ENCODE assay signal across 9 mouse cellular contexts in genomic region chr5:64883906-64884591, GRCm38 (mm10). TPM values are rescaled to one million over a fixed set of nuclear protein-coding genes. Genes with fewer than 3 reads are reported as not detected.
DNase-seq lines count a peak whose midpoint lies in the region; ATAC-seq and TF ChIP-seq lines count a peak whose summit lies in the region.
"Had no signal": no experiment of that assay in that cellular context is flagged by ENCODE, and none has a peak within 500 bp of the region (broad histone marks: within the 10 kb centered on the region; RNA-seq: fewer than 3 reads in every experiment).

No protein-coding gene starts in this region.

- no peak overlapping the region for H3K9ac ChIP-seq in forebrain, embryonic 13.5 days
- H3K9ac ChIP-seq in hindbrain, embryonic 15.5 days = no peak overlapping the region
- H3K9ac ChIP-seq in lung, postnatal 0 days (replicated peaks; ENCODE audit: low read depth) = no peak overlapping the region
- no peak overlapping the region for H3K9ac ChIP-seq in stomach, postnatal 0 days (ENCODE audit: low read length)
- H3K9ac ChIP-seq: neural tube, embryonic 12.5 days had no signal

- H3K36me3 ChIP-seq in forebrain, embryonic 13.5 days (ENCODE audit: poor library complexity, severe bottlenecking) = no peaks in the 10 kb centered on the region
- H3K36me3 ChIP-seq in hindbrain, embryonic 15.5 days = no peaks in the 10 kb centered on the region
- no peaks in the 10 kb centered on the region for H3K36me3 ChIP-seq in lung, postnatal 0 days (ENCODE audit: insufficient read depth, low read length)
- no peaks in the 10 kb centered on the region for H3K36me3 ChIP-seq in stomach, postnatal 0 days (ENCODE audit: control insufficient read depth, insufficient read depth, low read length)
- H3K36me3 ChIP-seq: neural tube, embryonic 12.5 days had no signal

- peak; percentile 24 for DNase-seq in thymus, postnatal 0 days (ENCODE audit: low spot score)
- DNase-seq in thymus, postnatal 36 days = no peak
- peak; percentile 89 for DNase-seq in lung, postnatal 0 days (ENCODE audit: low spot score)
- DNase-seq in stomach, postnatal 0 days (ENCODE audit: low spot score) = no peak
- no peak for DNase-seq in cerebellum, adult 9-10 months
- DNase-seq in layer of hippocampus, postnatal 10 days (ENCODE audit: low spot score in 2 of 2) = no peak

- peak; percentile 44 for ATAC-seq in forebrain, embryonic 13.5 days
- peak; percentile 48; the same call in 1 of the 2 replicates for ATAC-seq in hindbrain, embryonic 15.5 days (ENCODE audit: low FRiP score, low read depth)
- ATAC-seq in lung, postnatal 0 days = peak; percentile 90
- peak; percentile 60 for ATAC-seq in stomach, postnatal 0 days (ENCODE audit: low FRiP score, low TSS enrichment)

- H3K4me3 ChIP-seq in forebrain, embryonic 13.5 days = no peak overlapping the region
- no peak overlapping the region for H3K4me3 ChIP-seq in hindbrain, embryonic 15.5 days
- H3K4me3 ChIP-seq in lung, postnatal 0 days (ENCODE audit: low read depth, low read length) = no peak overlapping the region
- H3K4me3 ChIP-seq in stomach, postnatal 0 days (ENCODE audit: low read depth, low read length) = no peak overlapping the region
- H3K4me3 ChIP-seq: neural tube, embryonic 12.5 days had no signal

- 0 out of 2 replicates have a peak, but pooled peaks have one; percentile 30 for TF ChIP-seq EP300 in lung, postnatal 0 days (IDR thresholded peaks at IDR 0.05)
- TF ChIP-seq EP300 in stomach, postnatal 0 days (optimal IDR thresholded peaks at IDR 0.05) = no peak

- TF ChIP-seq CTCF in lung, postnatal 0 days (IDR thresholded peaks at IDR 0.05) = peak; percentile 54
- peak; percentile 40; the same call in 1 of the 2 replicates for TF ChIP-seq CTCF in stomach, postnatal 0 days (IDR thresholded peaks at IDR 0.05; ENCODE audit: low read depth)

- no peaks in the 10 kb centered on the region for H3K27me3 ChIP-seq in forebrain, embryonic 13.5 days
- H3K27me3 ChIP-seq in hindbrain, embryonic 15.5 days = no peaks in the 10 kb centered on the region
- no peaks in the 10 kb centered on the region for H3K27me3 ChIP-seq in lung, postnatal 0 days (replicated peaks; ENCODE audit: insufficient read depth, low read length)
- no peaks in the 10 kb centered on the region for H3K27me3 ChIP-seq in stomach, postnatal 0 days (ENCODE audit: control insufficient read depth, insufficient read depth, low read length)
- H3K27me3 ChIP-seq: neural tube, embryonic 12.5 days had no signal

- H3K9me3 ChIP-seq in forebrain, embryonic 13.5 days (replicated peaks) = 0 out of 2 replicates have a peak, but pooled peaks cover 5% of the 10 kb centered on the region
- no peaks in the 10 kb centered on the region for H3K9me3 ChIP-seq in hindbrain, embryonic 15.5 days
- 0 out of 2 replicates have a peak, but pooled peaks cover 4% of the 10 kb centered on the region for H3K9me3 ChIP-seq in lung, postnatal 0 days (ENCODE audit: low read length)
- 0 out of 2 replicates have a peak, but pooled peaks cover 3% of the 10 kb centered on the region for H3K9me3 ChIP-seq in stomach, postnatal 0 days (ENCODE audit: control insufficient read depth, low read length)

- H3K27ac ChIP-seq in forebrain, embryonic 13.5 days = no peak overlapping the region
- no peak overlapping the region; the same call in 1 of the 2 replicates for H3K27ac ChIP-seq in hindbrain, embryonic 15.5 days (replicated peaks)
- peak overlapping the region; percentile 17 for H3K27ac ChIP-seq in lung, postnatal 0 days (ENCODE audit: low read length)
- H3K27ac ChIP-seq in stomach, postnatal 0 days (replicated peaks) = peak overlapping the region; percentile 45; the same call in 1 of the 2 replicates
- H3K27ac ChIP-seq: neural tube, embryonic 12.5 days had no signal

- H3K4me2 ChIP-seq in forebrain, embryonic 13.5 days = no peak overlapping the region
- no peak overlapping the region for H3K4me2 ChIP-seq in hindbrain, embryonic 15.5 days
- H3K4me2 ChIP-seq in lung, postnatal 0 days (replicated peaks; ENCODE audit: low read depth, low read length) = peak overlapping the region; percentile 32
- H3K4me2 ChIP-seq in stomach, postnatal 0 days (replicated peaks; ENCODE audit: low read depth) = no peak overlapping the region
- H3K4me2 ChIP-seq: neural tube, embryonic 12.5 days had no signal

- H3K4me1 ChIP-seq in forebrain, embryonic 13.5 days = peaks cover 2% of the 10 kb centered on the region; the same call in 1 of the 2 replicates
- H3K4me1 ChIP-seq in hindbrain, embryonic 15.5 days (replicated peaks) = peaks cover 5% of the 10 kb centered on the region; the same call in 1 of the 2 replicates
- H3K4me1 ChIP-seq in lung, postnatal 0 days (ENCODE audit: insufficient read depth, low read depth, low read length) = no peaks in the 10 kb centered on the region
- H3K4me1 ChIP-seq in stomach, postnatal 0 days (replicated peaks; ENCODE audit: control insufficient read depth, insufficient read depth) = no peaks in the 10 kb centered on the region
- H3K4me1 ChIP-seq: neural tube, embryonic 12.5 days had no signal

- WGBS in forebrain, embryonic 13.5 days = 52% methylated on average over 8 of the region's 8 CpGs
- 69% methylated on average over 8 of the region's 8 CpGs for WGBS in hindbrain, embryonic 15.5 days
- 25% methylated on average over 8 of the region's 8 CpGs for WGBS in lung, postnatal 0 days
- 51% methylated on average over 8 of the region's 8 CpGs for WGBS in stomach, postnatal 0 days

RNA-seq across cellular contexts. Expression of gene Tlr1, which starts 49.3 kb away (rescaled TPM):
- polyA plus RNA-seq in thymus, postnatal 0 days (2015; fragmentation: Nextera tagmentation; extraction: Ambion mirVana) = 1.8 and 2.0 TPM in 2 replicates
- polyA plus RNA-seq in forebrain, embryonic 13.5 days (2015; fragmentation: Nextera tagmentation; extraction: Ambion mirVana) = 0.14 and 0.39 TPM in 2 replicates
- 0.32 and 0.47 TPM in 2 replicates for polyA plus RNA-seq in hindbrain, embryonic 15.5 days (2015; fragmentation: Nextera tagmentation; extraction: Ambion mirVana)
- polyA plus RNA-seq in lung, postnatal 0 days (2015; fragmentation: Nextera tagmentation; extraction: Ambion mirVana) = 0.58 and 0.64 TPM in 2 replicates
- polyA plus RNA-seq in stomach, postnatal 0 days (2015; fragmentation: Nextera tagmentation; extraction: Ambion mirVana) = 0.97 and 1.3 TPM in 2 replicates
- total RNA-seq in layer of hippocampus, postnatal 10 days (2021) = under 1 TPM; 0.54 to 0.57 TPM

Comparison
In these comparisons a context has a peak if more than half of its experiments do, and no peak if none do; other contexts are left out.
1. DNase-seq: peak in thymus, postnatal 0 days (single experiment) and lung, postnatal 0 days (single experiment); none in thymus, postnatal 36 days (0 of 2), stomach, postnatal 0 days (single experiment), cerebellum, adult 9-10 months (single experiment) and layer of hippocampus, postnatal 10 days (0 of 2).
2. H3K27ac ChIP-seq: peak in lung, postnatal 0 days (single experiment) and stomach, postnatal 0 days (single experiment); none in forebrain, embryonic 13.5 days (single experiment) and hindbrain, embryonic 15.5 days (single experiment).
3. Peak in every context shown above with its lines, with median percentiles within 50 percentile points of each other: ATAC-seq.